Comparison of ENCODE assay signal across 9 mouse cellular contexts in genomic region chr5:73864138-73864761, GRCm38 (mm10).
DNase-seq lines count a peak whose midpoint lies in the region; ATAC-seq and TF ChIP-seq lines count a peak whose summit lies in the region.
"Had no signal": no experiment of that assay in that cellular context is flagged by ENCODE, and none has a peak within 500 bp of the region (broad histone marks: within the 10 kb centered on the region; RNA-seq: fewer than 3 reads in every experiment).

No protein-coding gene starts in this region.

- H3K36me3 ChIP-seq in forebrain, embryonic 14.5 days (ENCODE audit: control insufficient read depth, insufficient read depth, low read length), result no peaks in the 10 kb centered on the region
- no peaks in the 10 kb centered on the region for H3K36me3 ChIP-seq in forebrain, embryonic 13.5 days (ENCODE audit: poor library complexity, severe bottlenecking)
- H3K36me3 ChIP-seq: limb, embryonic 15.5 days had no signal

- H3K4me2 ChIP-seq in forebrain, embryonic 14.5 days (ENCODE audit: low read length), result no peak overlapping the region
- H3K4me2 ChIP-seq in forebrain, embryonic 13.5 days, result no peak overlapping the region
- H3K4me2 ChIP-seq: limb, embryonic 15.5 days had no signal

- TF ChIP-seq CTCF in lung, adult 2 months (IDR thresholded peaks at IDR 0.05; ENCODE audit: insufficient read depth, low read length), result peak; percentile 67

- TF ChIP-seq POLR2A in lung, adult 2 months (IDR thresholded peaks at IDR 0.05; ENCODE audit: borderline replicate concordance, extremely low read depth, low read depth, low read length), result no peak

- peak; percentile 78 for DNase-seq in forebrain, embryonic 14.5 days (ENCODE audit: low spot score)
- DNase-seq in right cerebral cortex, adult 18-20 months, result peak; percentile 51
- DNase-seq in right cerebral cortex, postnatal 36 days (ENCODE audit: low spot score in 2 of 2), result no peak
- peak; percentile 57 to 76 for DNase-seq in cerebellum, postnatal 25 days
- DNase-seq in heart, postnatal 36 days, result peak; percentile 52 to 70
- peak; percentile 56 for DNase-seq in lung, adult 2 months
- peak; percentile 83 for DNase-seq in testis, postnatal 10 days (ENCODE audit: low spot score)

- H3K9me3 ChIP-seq in forebrain, embryonic 14.5 days (replicated peaks; ENCODE audit: control insufficient read depth, low read length), result no peaks in the 10 kb centered on the region
- H3K9me3 ChIP-seq in forebrain, embryonic 13.5 days (replicated peaks), result no peaks in the 10 kb centered on the region
- H3K9me3 ChIP-seq: limb, embryonic 15.5 days had no signal

- H3K4me1 ChIP-seq in forebrain, embryonic 14.5 days (ENCODE audit: control insufficient read depth, insufficient read depth, low read length), result no peaks in the 10 kb centered on the region
- no peaks in the 10 kb centered on the region for H3K4me1 ChIP-seq in forebrain, embryonic 13.5 days
- H3K4me1 ChIP-seq in lung, adult 2 months (ENCODE audit: control insufficient read depth, insufficient read depth, low read length), result no peaks in the 10 kb centered on the region
- H3K4me1 ChIP-seq: limb, embryonic 15.5 days had no signal

- H3K27ac ChIP-seq in forebrain, embryonic 14.5 days (ENCODE audit: low read depth, low read length), result no peak overlapping the region
- no peak overlapping the region for H3K27ac ChIP-seq in forebrain, embryonic 13.5 days
- H3K27ac ChIP-seq: limb, embryonic 15.5 days had no signal

- intact Hi-C loops in heart, postnatal 36 days (cut with DNase I), result no loop called here

- no peak overlapping the region for H3K9ac ChIP-seq in forebrain, embryonic 14.5 days (ENCODE audit: low read length)
- H3K9ac ChIP-seq in forebrain, embryonic 13.5 days, result no peak overlapping the region
- H3K9ac ChIP-seq: limb, embryonic 15.5 days had no signal

- H3K4me3 ChIP-seq in forebrain, embryonic 14.5 days (ENCODE audit: low read depth, low read length), result no peak overlapping the region
- H3K4me3 ChIP-seq in forebrain, embryonic 13.5 days, result no peak overlapping the region
- no peak overlapping the region for H3K4me3 ChIP-seq in lung, adult 2 months (replicated peaks; ENCODE audit: extremely low read depth, low read depth, low read length)
- H3K4me3 ChIP-seq: limb, embryonic 15.5 days had no signal

- H3K27me3 ChIP-seq in forebrain, embryonic 14.5 days (replicated peaks; ENCODE audit: control insufficient read depth, insufficient read depth, low read length), result no peaks in the 10 kb centered on the region
- no peaks in the 10 kb centered on the region for H3K27me3 ChIP-seq in forebrain, embryonic 13.5 days
- H3K27me3 ChIP-seq: limb, embryonic 15.5 days had no signal

- no peak for ATAC-seq in forebrain, embryonic 14.5 days
- no peak for ATAC-seq in forebrain, embryonic 13.5 days

- 81% methylated on average over 9 of the region's 9 CpGs for WGBS in forebrain, embryonic 14.5 days
- WGBS in forebrain, embryonic 13.5 days, result 81% methylated on average over 9 of the region's 9 CpGs
- WGBS in lung, adult 2 months, result 63% methylated on average over 9 of the region's 9 CpGs

Comparison
In these comparisons a context has a peak if more than half of its experiments do, and no peak if none do; other contexts are left out.
1. DNase-seq: peak in forebrain, embryonic 14.5 days (single experiment), right cerebral cortex, adult 18-20 months (single experiment), cerebellum, postnatal 25 days (2 of 2), heart, postnatal 36 days (2 of 2), lung, adult 2 months (single experiment) and testis, postnatal 10 days (single experiment); none in right cerebral cortex, postnatal 36 days (0 of 2).